Mouse (Mus musculus): ENCODE results near the gene Meox1. TPM values are rescaled to one million over a fixed set of nuclear protein-coding genes. Genes with fewer than 3 reads are reported as not detected.
A peak's percentile ranks its signal among the peaks of the same experiment; 100 is the strongest.

Meox1 gene
- total and polyA plus RNA-seq, 3 experiments, result not detected

DNA sequence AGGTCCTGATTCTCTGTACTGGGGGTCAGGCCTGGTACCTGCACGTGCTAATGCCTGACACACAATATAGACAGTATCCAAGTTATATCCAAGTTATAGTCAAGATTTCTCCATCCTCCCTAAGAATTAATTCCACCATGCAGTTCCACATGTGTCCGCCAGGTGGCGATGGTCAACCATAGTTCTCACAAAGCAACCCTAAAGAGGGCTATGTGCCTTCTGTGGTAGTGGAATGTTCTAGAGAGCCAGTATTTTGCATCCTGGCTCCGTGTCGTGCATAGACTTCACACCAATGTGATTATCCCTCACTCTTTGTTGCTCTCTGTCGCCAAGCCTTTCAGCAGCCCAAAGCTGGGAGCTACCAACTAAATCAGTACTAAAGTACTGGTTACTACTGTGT is 25.5 kb upstream of the Meox1 start:
- no peaks in the 10 kb centered on the region for H3K9me3 ChIP-seq (replicated peaks)

DNA sequence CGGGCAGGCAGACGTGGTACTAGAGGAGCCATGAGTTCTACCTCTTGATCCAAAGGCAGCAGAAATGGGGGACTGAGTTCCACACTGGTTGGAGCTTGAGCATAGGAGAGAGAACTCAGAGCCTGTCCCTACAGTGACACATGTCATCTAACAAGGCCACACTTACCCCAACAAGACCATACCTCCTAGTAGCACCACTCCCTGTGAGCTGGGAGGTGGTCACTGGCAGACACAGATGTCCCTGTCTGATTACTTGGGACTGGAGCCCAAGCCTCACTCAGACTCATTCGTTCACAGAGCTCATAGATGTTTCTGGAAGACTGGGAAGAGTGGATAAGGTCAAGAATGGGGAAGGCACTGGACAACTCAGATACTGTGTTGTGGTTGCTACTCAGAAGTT is 24.4 kb upstream of the Meox1 start:
- Histone ChIP-seq H3K27me3 (ENCODE audit: insufficient read depth, low read length) (peaks cover 18% of the 10 kb centered on the region), H3K4me3 (ENCODE audit: low read depth, low read length) (no peak overlapping the region), H3K9me3 (replicated peaks) (no peaks in the 10 kb centered on the region), H3K36me3 (replicated peaks) (no peaks in the 10 kb centered on the region), H3K4me1 (ENCODE audit: insufficient read depth, low read depth, low read length) (no peaks in the 10 kb centered on the region)
- TF ChIP-seq POLR2AphosphoS5 (IDR thresholded peaks at IDR 0.05; ENCODE audit: insufficient replicate concordance, low read depth, low read length) (no peak), GATA2 (IDR thresholded peaks at IDR 0.05; ENCODE audit: borderline replicate concordance, low read depth, low read length) (no peak), GATA1 (IDR thresholded peaks at IDR 0.05; ENCODE audit: borderline replicate concordance, low read length) (no peak), CTCF (IDR thresholded peaks at IDR 0.05; ENCODE audit: low read depth, low read length) (no peak), TAL1 (conservative IDR thresholded peaks at IDR 0.05; ENCODE audit: low read depth, low read length) (no peak)
- DNase-seq (ENCODE audit: low spot score) (no peak), ATAC-seq (ENCODE audit: extremely low read depth, insufficient number of reproducible peaks, low FRiP score, poor library complexity, severe bottlenecking) (no peak)

More for the DNA sequence above, 25.5 kb upstream of the Meox1 start:
- H3K27me3 ChIP-seq (ENCODE audit: insufficient read depth, low read length), result peaks cover 18% of the 10 kb centered on the region
- H3K4me3 ChIP-seq (ENCODE audit: low read depth, low read length), result no peak overlapping the region
- H3K36me3 ChIP-seq (replicated peaks), result no peaks in the 10 kb centered on the region
- ATAC-seq (ENCODE audit: extremely low read depth, insufficient number of reproducible peaks, low FRiP score, poor library complexity, severe bottlenecking) (no peak), DNase-seq (ENCODE audit: low spot score) (peak; percentile 61)
- no peaks in the 10 kb centered on the region for H3K4me1 ChIP-seq (ENCODE audit: insufficient read depth, low read depth, low read length)
- TF ChIP-seq CTCF (IDR thresholded peaks at IDR 0.05; ENCODE audit: low read depth, low read length), result peak; percentile 95
- no peak for TF ChIP-seq GATA2 (IDR thresholded peaks at IDR 0.05; ENCODE audit: borderline replicate concordance, low read depth, low read length)

GRCm38 (mm10) chr11:101916772-101917171 is 22.6 kb upstream of the Meox1 start:
- H3K4me3 ChIP-seq (ENCODE audit: low read depth, low read length), result no peak overlapping the region
- ATAC-seq (ENCODE audit: extremely low read depth, insufficient number of reproducible peaks, low FRiP score, poor library complexity, severe bottlenecking) (no peak), DNase-seq (ENCODE audit: low spot score) (no peak)
- H3K9me3 ChIP-seq (replicated peaks), result no peaks in the 10 kb centered on the region
- H3K4me1 ChIP-seq (ENCODE audit: insufficient read depth, low read depth, low read length), result no peaks in the 10 kb centered on the region
- peaks cover 17% of the 10 kb centered on the region for H3K27me3 ChIP-seq (ENCODE audit: insufficient read depth, low read length)
- H3K36me3 ChIP-seq (replicated peaks), result no peaks in the 10 kb centered on the region
- no peak for TF ChIP-seq GATA2 (IDR thresholded peaks at IDR 0.05; ENCODE audit: borderline replicate concordance, low read depth, low read length)
- no peak for TF ChIP-seq CTCF (IDR thresholded peaks at IDR 0.05; ENCODE audit: low read depth, low read length)
- no peak for TF ChIP-seq TAL1 (conservative IDR thresholded peaks at IDR 0.05; ENCODE audit: low read depth, low read length)
- TF ChIP-seq POLR2AphosphoS5 (IDR thresholded peaks at IDR 0.05; ENCODE audit: insufficient replicate concordance, low read depth, low read length), result no peak
- no peak for TF ChIP-seq GATA1 (IDR thresholded peaks at IDR 0.05; ENCODE audit: borderline replicate concordance, low read length)

GRCm38 (mm10) chr11:101913591-101913990 is 19.4 kb upstream of the Meox1 start:
- Histone ChIP-seq H3K36me3 (replicated peaks) (no peaks in the 10 kb centered on the region), H3K9me3 (replicated peaks) (no peaks in the 10 kb centered on the region), H3K4me1 (ENCODE audit: insufficient read depth, low read depth, low read length) (no peaks in the 10 kb centered on the region), H3K4me3 (ENCODE audit: low read depth, low read length) (no peak overlapping the region), H3K27me3 (ENCODE audit: insufficient read depth, low read length) (peaks cover 6% of the 10 kb centered on the region; the same call in 1 of the 2 replicates)
- ATAC-seq (ENCODE audit: extremely low read depth, insufficient number of reproducible peaks, low FRiP score, poor library complexity, severe bottlenecking) (no peak), DNase-seq (ENCODE audit: low spot score) (no peak)
- TF ChIP-seq GATA2 (IDR thresholded peaks at IDR 0.05; ENCODE audit: borderline replicate concordance, low read depth, low read length) (no peak), TAL1 (conservative IDR thresholded peaks at IDR 0.05; ENCODE audit: low read depth, low read length) (no peak), CTCF (IDR thresholded peaks at IDR 0.05; ENCODE audit: low read depth, low read length) (no peak), POLR2AphosphoS5 (IDR thresholded peaks at IDR 0.05; ENCODE audit: insufficient replicate concordance, low read depth, low read length) (no peak), GATA1 (IDR thresholded peaks at IDR 0.05; ENCODE audit: borderline replicate concordance, low read length) (no peak)

DNA sequence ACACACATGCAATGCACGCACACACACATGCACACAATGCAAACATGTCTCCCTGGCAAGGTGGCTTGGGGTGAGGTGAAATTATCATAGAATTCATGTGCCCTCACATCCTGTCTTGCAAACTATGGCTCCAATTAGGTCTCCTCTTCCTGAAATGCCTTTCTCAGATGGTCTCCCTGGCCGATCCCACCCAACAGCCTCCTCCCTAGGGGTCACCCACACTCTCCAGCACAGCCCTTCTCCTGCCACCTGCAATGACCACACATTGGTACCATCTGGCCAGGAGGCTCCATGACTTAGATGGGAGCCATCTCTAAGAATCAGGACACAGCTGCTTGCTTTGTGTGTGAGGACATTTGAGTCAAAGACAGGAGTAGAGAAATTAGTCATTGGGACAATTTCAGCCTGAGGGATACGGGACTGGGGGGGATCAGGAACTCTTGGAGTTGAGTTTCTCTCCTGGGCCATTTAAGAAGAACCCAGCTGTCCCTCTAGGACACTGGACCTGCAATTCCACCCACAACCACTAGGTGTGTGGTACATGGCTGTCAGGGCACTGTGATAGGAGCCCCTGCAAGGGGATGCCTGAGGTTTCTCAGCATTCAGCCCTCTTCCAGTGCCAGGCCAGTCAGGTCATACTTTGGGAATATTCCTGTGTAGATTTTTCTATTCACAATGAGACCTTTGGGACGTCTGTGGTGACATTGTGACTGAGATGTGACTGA is 17.8 kb upstream of the Meox1 start:
- Histone ChIP-seq H3K36me3 (replicated peaks) (no peaks in the 10 kb centered on the region), H3K4me3 (ENCODE audit: low read depth, low read length) (no peak overlapping the region), H3K4me1 (ENCODE audit: insufficient read depth, low read depth, low read length) (no peaks in the 10 kb centered on the region), H3K9me3 (replicated peaks) (no peaks in the 10 kb centered on the region), H3K27me3 (ENCODE audit: insufficient read depth, low read length) (peaks cover 8% of the 10 kb centered on the region; the same call in 1 of the 2 replicates)
- no peak for TF ChIP-seq GATA2 (IDR thresholded peaks at IDR 0.05; ENCODE audit: borderline replicate concordance, low read depth, low read length)
- TF ChIP-seq GATA1 (IDR thresholded peaks at IDR 0.05; ENCODE audit: borderline replicate concordance, low read length), result no peak
- no peak for TF ChIP-seq POLR2AphosphoS5 (IDR thresholded peaks at IDR 0.05; ENCODE audit: insufficient replicate concordance, low read depth, low read length)
- TF ChIP-seq TAL1 (conservative IDR thresholded peaks at IDR 0.05; ENCODE audit: low read depth, low read length), result no peak
- peak; percentile 75 for TF ChIP-seq CTCF (IDR thresholded peaks at IDR 0.05; ENCODE audit: low read depth, low read length)
- ATAC-seq (ENCODE audit: extremely low read depth, insufficient number of reproducible peaks, low FRiP score, poor library complexity, severe bottlenecking) (no peak), DNase-seq (ENCODE audit: low spot score) (no peak)

GRCm38 (mm10) chr11:101910230-101910946 is 16.2 kb upstream of the Meox1 start:
- Histone ChIP-seq H3K4me3 (ENCODE audit: low read depth, low read length) (no peak overlapping the region), H3K27me3 (ENCODE audit: insufficient read depth, low read length) (peaks cover 11% of the 10 kb centered on the region; the same call in 1 of the 2 replicates), H3K9me3 (replicated peaks) (no peaks in the 10 kb centered on the region), H3K4me1 (ENCODE audit: insufficient read depth, low read depth, low read length) (no peaks in the 10 kb centered on the region), H3K36me3 (replicated peaks) (no peaks in the 10 kb centered on the region)
- TF ChIP-seq POLR2AphosphoS5 (IDR thresholded peaks at IDR 0.05; ENCODE audit: insufficient replicate concordance, low read depth, low read length) (no peak), TAL1 (conservative IDR thresholded peaks at IDR 0.05; ENCODE audit: low read depth, low read length) (no peak), CTCF (IDR thresholded peaks at IDR 0.05; ENCODE audit: low read depth, low read length) (peak; percentile 63), GATA2 (IDR thresholded peaks at IDR 0.05; ENCODE audit: borderline replicate concordance, low read depth, low read length) (no peak), GATA1 (IDR thresholded peaks at IDR 0.05; ENCODE audit: borderline replicate concordance, low read length) (no peak)
- DNase-seq (ENCODE audit: low spot score) (peak; percentile 24), ATAC-seq (ENCODE audit: extremely low read depth, insufficient number of reproducible peaks, low FRiP score, poor library complexity, severe bottlenecking) (no peak)
